Mouse (Mus musculus): ENCODE measurements around the gene Akr7a5. TPM values are rescaled to one million over a fixed set of nuclear protein-coding genes. Genes with fewer than 3 reads are reported as not detected.

The Akr7a5 gene
- polyA plus RNA-seq, 1 experiment, result 245 TPM

DNA sequence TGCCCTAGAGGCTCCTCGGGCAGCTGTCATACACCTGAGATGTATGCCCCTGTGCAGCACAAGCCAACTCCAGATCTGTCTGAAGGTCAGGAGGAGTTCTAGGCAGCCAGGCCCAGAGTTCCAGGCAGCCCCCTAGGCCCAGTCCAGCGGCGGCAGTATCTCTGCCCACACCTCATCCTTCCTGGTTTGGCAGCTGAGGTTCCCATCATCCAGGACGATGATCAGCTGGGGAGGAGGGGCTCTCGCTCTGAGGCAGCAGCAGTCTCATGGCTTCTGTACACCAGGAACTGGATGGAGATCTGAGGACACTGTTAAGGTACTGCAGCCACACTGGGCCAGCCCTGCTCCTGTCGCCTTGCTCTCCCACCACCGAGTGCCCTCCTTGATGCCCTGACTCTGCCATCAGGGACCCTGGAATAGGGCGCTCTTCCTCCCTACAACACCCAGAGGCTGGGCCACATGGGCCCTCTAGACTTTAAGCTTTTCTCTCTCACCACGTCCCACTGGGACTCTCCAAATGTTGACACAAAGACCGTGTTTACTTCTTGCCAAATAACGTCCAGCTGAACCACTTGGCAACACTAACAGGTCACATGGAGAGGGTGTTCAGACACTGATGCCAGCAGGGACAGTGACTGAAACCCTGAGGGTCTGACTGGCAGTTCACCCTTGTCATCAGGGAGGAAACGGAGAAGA lies 11.7 kb upstream of the Akr7a5 start:
- no peak for DNase-seq
- H3K27ac ChIP-seq (ENCODE audit: insufficient read depth, low read depth, low read length), result no peak overlapping the region
- 76% methylated on average over 12 of the region's 12 CpGs for WGBS
- H3K36me3 ChIP-seq (ENCODE audit: control insufficient read depth, insufficient read depth, low read length), result no peaks in the 10 kb centered on the region; the same call in 1 of the 2 replicates
- H3K4me1 ChIP-seq (ENCODE audit: control insufficient read depth, insufficient read depth, low read length), result no peaks in the 10 kb centered on the region
- H3K27me3 ChIP-seq (replicated peaks; ENCODE audit: control insufficient read depth, insufficient read depth, low read length), result no peaks in the 10 kb centered on the region
- H3K4me3 ChIP-seq (ENCODE audit: insufficient read depth, low read depth, low read length), result no peak overlapping the region
- TF ChIP-seq POLR2A (IDR thresholded peaks at IDR 0.05; ENCODE audit: low read depth, low read length) (no peak), CTCF (conservative IDR thresholded peaks at IDR 0.05; ENCODE audit: insufficient read depth, insufficient read length, low read depth, low read length) (no peak)

DNA sequence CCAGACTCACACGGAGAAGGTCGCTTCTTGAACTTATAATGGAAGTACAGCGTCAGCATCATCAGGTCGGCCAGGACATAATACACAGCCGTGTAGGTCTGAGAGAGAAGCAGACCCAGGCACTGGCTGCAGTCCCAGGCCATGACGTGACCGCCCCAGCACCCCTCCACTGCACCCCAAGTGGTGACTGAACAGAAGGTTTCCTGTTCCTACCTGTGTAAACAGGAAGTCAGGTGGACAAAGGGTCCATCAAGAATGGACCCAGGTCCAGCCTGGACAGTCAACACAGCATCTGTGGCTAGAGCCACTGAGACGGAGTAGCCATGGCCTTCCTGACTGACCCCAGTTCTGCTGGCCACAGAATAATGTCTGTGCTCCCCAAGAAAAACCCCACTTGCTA lies 8.8 kb upstream of the Akr7a5 start:
- Histone ChIP-seq H3K36me3 (ENCODE audit: control insufficient read depth, insufficient read depth, low read length) (no peaks in the 10 kb centered on the region; the same call in 1 of the 2 replicates), H3K4me3 (ENCODE audit: insufficient read depth, low read depth, low read length) (no peak overlapping the region), H3K27ac (ENCODE audit: insufficient read depth, low read depth, low read length) (no peak overlapping the region), H3K4me1 (ENCODE audit: control insufficient read depth, insufficient read depth, low read length) (no peaks in the 10 kb centered on the region), H3K27me3 (replicated peaks; ENCODE audit: control insufficient read depth, insufficient read depth, low read length) (no peaks in the 10 kb centered on the region)
- TF ChIP-seq CTCF (conservative IDR thresholded peaks at IDR 0.05; ENCODE audit: insufficient read depth, insufficient read length, low read depth, low read length), result no peak
- no peak for TF ChIP-seq POLR2A (IDR thresholded peaks at IDR 0.05; ENCODE audit: low read depth, low read length)
- no peak for DNase-seq
- 65% methylated on average over 8 of the region's 8 CpGs for WGBS

DNA sequence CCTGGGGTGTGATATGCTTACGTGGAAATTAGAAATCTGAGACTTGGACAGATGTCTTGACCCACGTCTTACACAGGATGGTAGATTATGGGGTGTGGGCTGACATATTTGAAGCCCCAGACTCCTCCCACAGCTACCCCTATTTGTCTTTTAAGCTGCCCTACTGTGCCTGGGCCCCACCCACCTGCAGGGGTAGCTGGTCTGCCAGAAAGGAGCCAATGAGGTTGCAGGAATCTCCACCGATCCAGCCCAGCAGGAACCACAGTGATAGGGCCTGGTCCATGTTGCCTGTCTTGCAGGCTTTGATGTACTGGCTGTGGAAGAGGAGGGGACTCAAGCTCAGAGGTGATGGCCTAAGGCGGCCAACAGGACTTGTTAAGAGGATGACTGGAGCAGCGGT lies 8.3 kb upstream of the Akr7a5 start:
- Histone ChIP-seq H3K4me1 (ENCODE audit: control insufficient read depth, insufficient read depth, low read length) (no peaks in the 10 kb centered on the region), H3K4me3 (ENCODE audit: insufficient read depth, low read depth, low read length) (no peak overlapping the region), H3K36me3 (ENCODE audit: control insufficient read depth, insufficient read depth, low read length) (no peaks in the 10 kb centered on the region; the same call in 1 of the 2 replicates), H3K27me3 (replicated peaks; ENCODE audit: control insufficient read depth, insufficient read depth, low read length) (no peaks in the 10 kb centered on the region), H3K27ac (ENCODE audit: insufficient read depth, low read depth, low read length) (no peak overlapping the region)
- no peak for DNase-seq
- no peak for TF ChIP-seq POLR2A (IDR thresholded peaks at IDR 0.05; ENCODE audit: low read depth, low read length)
- TF ChIP-seq CTCF (conservative IDR thresholded peaks at IDR 0.05; ENCODE audit: insufficient read depth, insufficient read length, low read depth, low read length), result no peak
- WGBS, result 86% methylated on average over 5 of the region's 5 CpGs

DNA sequence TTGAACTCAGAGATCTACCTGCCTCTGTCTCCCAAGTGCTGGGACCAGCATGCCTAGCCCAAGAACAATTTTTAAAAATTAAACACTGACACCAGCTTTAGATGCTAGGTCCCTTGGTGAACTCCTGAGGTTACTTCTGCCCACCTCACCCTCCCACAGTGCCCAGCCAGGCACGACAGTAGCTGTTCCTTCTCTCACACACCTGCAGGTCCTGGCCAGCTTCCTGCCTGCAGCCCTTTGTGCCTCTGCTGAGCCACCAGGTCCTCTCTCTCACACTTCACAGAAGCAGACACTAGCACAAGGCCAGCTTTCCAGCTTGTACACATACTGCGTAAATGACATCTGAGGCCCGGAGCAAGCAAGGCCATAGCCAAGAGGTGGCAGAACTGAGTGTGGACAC lies 5.0 kb upstream of the Akr7a5 start:
- H3K27me3 ChIP-seq (replicated peaks; ENCODE audit: control insufficient read depth, insufficient read depth, low read length), result no peaks in the 10 kb centered on the region
- H3K27ac ChIP-seq (ENCODE audit: insufficient read depth, low read depth, low read length), result no peak overlapping the region
- H3K4me3 ChIP-seq (ENCODE audit: insufficient read depth, low read depth, low read length), result no peak overlapping the region
- no peak for TF ChIP-seq POLR2A (IDR thresholded peaks at IDR 0.05; ENCODE audit: low read depth, low read length)
- no peak for TF ChIP-seq CTCF (conservative IDR thresholded peaks at IDR 0.05; ENCODE audit: insufficient read depth, insufficient read length, low read depth, low read length)
- WGBS, result 78% methylated on average over 3 of the region's 3 CpGs
- H3K36me3 ChIP-seq (ENCODE audit: control insufficient read depth, insufficient read depth, low read length), result no peaks in the 10 kb centered on the region; the same call in 1 of the 2 replicates
- H3K4me1 ChIP-seq (ENCODE audit: control insufficient read depth, insufficient read depth, low read length), result 0 out of 2 replicates have a peak, but pooled peaks cover 8% of the 10 kb centered on the region
- DNase-seq, result no peak

DNA sequence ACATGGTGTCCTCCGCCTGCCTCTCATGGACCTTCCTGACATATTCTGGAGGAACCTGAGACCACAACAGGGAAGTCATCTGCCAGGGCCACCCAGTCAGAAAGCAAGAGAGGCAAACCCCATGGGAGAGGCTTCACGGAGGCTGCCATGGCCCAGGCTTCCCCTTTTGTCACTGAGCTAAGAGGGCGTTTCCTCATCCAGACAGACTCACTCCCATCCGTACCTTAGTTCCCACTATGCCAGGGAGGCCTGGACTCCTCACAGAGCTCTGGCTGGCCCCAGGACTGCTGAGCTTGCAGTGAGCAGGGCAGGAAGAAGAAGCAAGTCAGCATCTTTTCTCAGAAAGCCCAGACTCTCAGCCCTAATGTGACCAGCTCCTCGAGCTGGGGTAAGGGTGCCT lies 2.6 kb upstream of the Akr7a5 start:
- H3K27me3 ChIP-seq (replicated peaks; ENCODE audit: control insufficient read depth, insufficient read depth, low read length), result no peaks in the 10 kb centered on the region
- DNase-seq, result peak; percentile 77
- H3K27ac ChIP-seq (ENCODE audit: insufficient read depth, low read depth, low read length), result no peak overlapping the region
- H3K4me3 ChIP-seq (ENCODE audit: insufficient read depth, low read depth, low read length), result no peak overlapping the region
- 0 out of 2 replicates have a peak, but pooled peaks cover 12% of the 10 kb centered on the region for H3K4me1 ChIP-seq (ENCODE audit: control insufficient read depth, insufficient read depth, low read length)
- TF ChIP-seq CTCF (conservative IDR thresholded peaks at IDR 0.05; ENCODE audit: insufficient read depth, insufficient read length, low read depth, low read length) (no peak), POLR2A (IDR thresholded peaks at IDR 0.05; ENCODE audit: low read depth, low read length) (no peak)
- H3K36me3 ChIP-seq (ENCODE audit: control insufficient read depth, insufficient read depth, low read length), result no peaks in the 10 kb centered on the region
- 63% methylated on average over 5 of the region's 5 CpGs for WGBS

DNA sequence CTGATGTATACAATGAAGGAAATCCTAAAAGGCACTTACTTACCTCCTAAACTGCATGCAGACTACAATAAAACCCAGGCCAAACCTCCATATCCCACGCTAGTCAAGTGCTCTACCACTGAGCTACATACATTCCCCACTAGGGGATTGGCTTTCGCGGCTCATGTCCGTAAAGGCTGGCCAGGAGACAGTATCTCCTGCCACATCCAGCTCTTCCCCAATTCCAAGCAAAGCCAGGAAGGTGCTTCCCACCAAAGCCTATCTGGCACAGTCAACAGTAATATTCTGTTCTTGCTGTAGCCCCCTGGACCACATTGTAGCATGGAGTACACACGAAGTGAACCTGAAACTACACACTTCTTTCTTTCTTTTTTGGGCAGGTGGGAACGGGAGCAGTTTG lies 893 bp upstream of the Akr7a5 start:
- H3K4me1 ChIP-seq (ENCODE audit: control insufficient read depth, insufficient read depth, low read length), result 0 out of 2 replicates have a peak, but pooled peaks cover 12% of the 10 kb centered on the region
- WGBS, result 21% methylated on average over 6 of the region's 6 CpGs
- no peak overlapping the region for H3K27ac ChIP-seq (ENCODE audit: insufficient read depth, low read depth, low read length)
- no peaks in the 10 kb centered on the region for H3K36me3 ChIP-seq (ENCODE audit: control insufficient read depth, insufficient read depth, low read length)
- peak overlapping the region; percentile 64 for H3K4me3 ChIP-seq (ENCODE audit: insufficient read depth, low read depth, low read length)
- DNase-seq, result no peak
- no peaks in the 10 kb centered on the region for H3K27me3 ChIP-seq (replicated peaks; ENCODE audit: control insufficient read depth, insufficient read depth, low read length)
- TF ChIP-seq POLR2A (IDR thresholded peaks at IDR 0.05; ENCODE audit: low read depth, low read length) (no peak), CTCF (conservative IDR thresholded peaks at IDR 0.05; ENCODE audit: insufficient read depth, insufficient read length, low read depth, low read length) (no peak)

DNA sequence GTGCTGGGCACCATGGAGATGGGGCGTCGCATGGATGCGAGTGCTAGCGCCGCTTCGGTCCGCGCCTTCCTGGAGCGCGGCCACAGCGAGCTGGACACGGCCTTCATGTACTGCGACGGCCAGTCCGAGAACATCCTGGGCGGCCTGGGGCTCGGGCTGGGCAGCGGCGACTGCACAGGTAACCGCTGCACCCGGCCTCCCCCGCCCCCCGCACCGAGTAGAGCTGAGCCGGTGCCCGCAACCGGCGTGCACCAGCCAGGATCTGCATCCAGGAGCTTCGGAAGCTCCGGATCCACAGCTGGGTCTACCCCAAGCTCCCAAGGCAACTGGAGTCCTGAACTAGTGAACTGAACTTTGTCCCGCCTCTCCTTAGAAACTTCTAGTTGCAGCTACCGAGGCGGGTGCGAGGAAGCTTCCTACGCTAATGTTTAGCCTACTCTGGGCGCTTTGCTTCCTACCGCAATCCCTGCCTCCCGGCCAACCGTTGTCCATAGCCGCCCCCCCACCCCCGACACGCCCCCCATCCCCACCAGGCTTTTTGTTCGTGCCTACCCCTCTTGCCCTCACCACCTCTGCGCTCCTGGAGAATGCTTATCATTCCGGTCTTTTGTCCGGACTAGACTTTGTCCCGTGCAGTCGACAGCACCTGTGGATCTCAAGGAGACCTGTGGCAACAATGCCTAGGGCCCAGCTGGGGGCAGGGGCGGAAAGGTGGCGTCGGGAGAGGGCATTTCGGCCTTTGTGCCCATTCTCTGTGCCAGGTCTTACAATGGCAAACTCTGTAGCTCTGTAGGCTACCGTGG lies 556 bp downstream of the Akr7a5 start:
- no peaks in the 10 kb centered on the region for H3K27me3 ChIP-seq (replicated peaks; ENCODE audit: control insufficient read depth, insufficient read depth, low read length)
- DNase-seq, result peak; percentile 82
- no peaks in the 10 kb centered on the region for H3K36me3 ChIP-seq (ENCODE audit: control insufficient read depth, insufficient read depth, low read length)
- H3K27ac ChIP-seq (ENCODE audit: insufficient read depth, low read depth, low read length), result peak overlapping the region; percentile 81
- peak overlapping the region; percentile 64 for H3K4me3 ChIP-seq (ENCODE audit: insufficient read depth, low read depth, low read length)
- 0 out of 2 replicates have a peak, but pooled peaks cover 12% of the 10 kb centered on the region for H3K4me1 ChIP-seq (ENCODE audit: control insufficient read depth, insufficient read depth, low read length)
- TF ChIP-seq POLR2A (IDR thresholded peaks at IDR 0.05; ENCODE audit: low read depth, low read length), result no peak
- no peak for TF ChIP-seq CTCF (conservative IDR thresholded peaks at IDR 0.05; ENCODE audit: insufficient read depth, insufficient read length, low read depth, low read length)
- under 1% methylated on average over 53 of the region's 53 CpGs for WGBS
